Mouse (Mus musculus) liver, adult 2 months (tissue): ENCODE measurements around the gene Cdr1. TPM values are rescaled to one million over a fixed set of nuclear protein-coding genes. Genes with fewer than 3 reads are reported as not detected.
A peak's percentile ranks its signal among the peaks of the same experiment; 100 is the strongest.

ENCODE experiments used
- DNase-seq: peaks from one replicate; pipeline ENCODE4 v3.0.0-alpha.2; 2011; ENCODE audit warnings: low read depth, low spot score; ENCODE audit errors: extremely low read depth
- H3K27ac ChIP-seq: fragments of 200-500 bp; replicated peaks from 2 replicates; pipeline ENCODE4 v1.5.1; 2012; ENCODE audit warnings: low read depth, mild to moderate bottlenecking, control low read depth, inconsistent platforms, low read length; ENCODE audit not compliant: insufficient read depth
- H3K27me3 ChIP-seq: fragments of 200-500 bp; 2 replicates; pipeline ENCODE4 v1.6.1; 2012; ENCODE audit warnings: mild to moderate bottlenecking, moderate library complexity, low read length, inconsistent platforms; ENCODE audit not compliant: control insufficient read depth, insufficient read depth
- H3K36me3 ChIP-seq: fragments of 200-500 bp; 2 replicates; pipeline ENCODE4 v1.6.1; 2012; ENCODE audit warnings: low read length, inconsistent platforms; ENCODE audit not compliant: control insufficient read depth, insufficient read depth
- H3K4me1 ChIP-seq: fragments of 200-500 bp; 2 replicates; pipeline ENCODE4 v1.6.1; 2011; ENCODE audit warnings: low read length; ENCODE audit not compliant: control insufficient read depth, insufficient read depth
- H3K4me3 ChIP-seq: fragments of 200-500 bp; 2 replicates; pipeline ENCODE4 v1.5.1; 2011; ENCODE audit warnings: low read depth, mild to moderate bottlenecking, control low read depth, low read length, moderate library complexity; ENCODE audit not compliant: insufficient read depth
- H3K79me2 ChIP-seq: fragments of 200-500 bp; 2 replicates; pipeline ENCODE4 v1.6.1; 2012; ENCODE audit warnings: inconsistent platforms, mild to moderate bottlenecking, low read length, moderate library complexity; ENCODE audit not compliant: control insufficient read depth, insufficient read depth
- H3K9ac ChIP-seq: fragments of 200-500 bp; 2 replicates; pipeline ENCODE4 v1.6.1; 2012; ENCODE audit warnings: low read depth, mild to moderate bottlenecking, control low read depth, inconsistent platforms, low read length
- CTCF ChIP-seq: fragments of 200-500 bp; IDR thresholded peaks from 2 replicates; pipeline ENCODE4 v1.5.1; 2011; ENCODE audit warnings: low read depth, low read length, control low read depth
- POLR2A ChIP-seq: fragments of 200-500 bp; IDR thresholded peaks from 2 replicates; pipeline ENCODE4 v1.6.1; 2011; ENCODE audit warnings: low read length, control low read depth; ENCODE audit not compliant: insufficient read depth; ENCODE audit errors: extremely low read depth
- WGBS: fragments of 180-500 bp; shearing (Covaris S2); methylation state at CpG from one replicate; pipeline ENCODE4 v1.1.7; 2018; 5-methylcytosine and 5-hydroxymethylcytosine counted together
- polyA plus RNA-seq: library from polyadenylated mRNA; depleted of rRNA; stranded (reverse); fragments of >200 nt; gene quantifications from 2 replicates; pipeline ENCODE4 v1.2.3, GENCODE M21; 2012; rRNA removed
- total RNA-seq: library from RNA; depleted of rRNA; stranded (reverse); fragments of >200 nt; gene quantifications from 2 replicates; pipeline ENCODE4 v1.2.3, GENCODE M21; 2014; rRNA removed

Cdr1 gene
- total RNA-seq (not detected in 2 replicates), polyA plus RNA-seq (not detected in 2 replicates)

- Histone ChIP-seq H3K79me2 (no peaks in the 10 kb centered on the region), H3K4me3 (no peak within 1 kb of the TSS), H3K36me3 (no peaks in the 10 kb centered on the region), H3K27ac (no peak within 1 kb of the TSS), H3K9ac (no peak within 1 kb of the TSS), H3K4me1 (no peaks in the 10 kb centered on the region), H3K27me3 (no peaks in the 10 kb centered on the region)
- WGBS: 94% methylated on average over 6 of the region's 6 CpGs
- no peak for DNase-seq
- TF ChIP-seq CTCF (no peak), POLR2A (no peak)
Measured at GRCm38 (mm10) chrX:61185458-61185857, at the start of gene Cdr1. Cdr1 (minus strand) TSS chrX:61185558.

GRCm38 (mm10) chrX:61185869-61186268 is 511 bp upstream of the Cdr1 start:
- Histone ChIP-seq H3K36me3 (no peaks in the 10 kb centered on the region), H3K9ac (no peak overlapping the region), H3K27ac (no peak overlapping the region), H3K4me3 (no peak overlapping the region), H3K79me2 (no peaks in the 10 kb centered on the region), H3K4me1 (no peaks in the 10 kb centered on the region), H3K27me3 (no peaks in the 10 kb centered on the region)
- no peak for TF ChIP-seq POLR2A
- no peak for DNase-seq
- WGBS: 91% methylated on average over 6 of the region's 6 CpGs

GRCm38 (mm10) chrX:61166519-61166918 is 18.8 kb downstream of the Cdr1 start:
- TF ChIP-seq CTCF (no peak), POLR2A (no peak)
- Histone ChIP-seq H3K9ac (no peak overlapping the region), H3K4me1 (no peaks in the 10 kb centered on the region), H3K4me3 (no peak overlapping the region), H3K79me2 (no peaks in the 10 kb centered on the region), H3K36me3 (no peaks in the 10 kb centered on the region), H3K27me3 (no peaks in the 10 kb centered on the region), H3K27ac (no peak overlapping the region)
- DNase-seq: peak; percentile 8
- 43% methylated on average over 2 of the region's 2 CpGs for WGBS

GRCm38 (mm10) chrX:61161249-61161648 is 24.1 kb downstream of the Cdr1 start:
- no peak for TF ChIP-seq POLR2A
- TF ChIP-seq CTCF: no peak
- no peaks in the 10 kb centered on the region for H3K79me2 ChIP-seq
- no peaks in the 10 kb centered on the region for H3K4me1 ChIP-seq
- H3K27ac ChIP-seq: no peak overlapping the region
- WGBS: 42% methylated on average over 2 of the region's 2 CpGs
- H3K9ac ChIP-seq: no peak overlapping the region
- no peaks in the 10 kb centered on the region for H3K27me3 ChIP-seq
- peak; percentile 4 for DNase-seq
- no peaks in the 10 kb centered on the region for H3K36me3 ChIP-seq
- H3K4me3 ChIP-seq: no peak overlapping the region

- Histone ChIP-seq H3K27ac (no peak overlapping the region), H3K4me1 (no peaks in the 10 kb centered on the region), H3K27me3 (no peaks in the 10 kb centered on the region), H3K9ac (no peak overlapping the region), H3K4me3 (no peak overlapping the region), H3K36me3 (no peaks in the 10 kb centered on the region), H3K79me2 (no peaks in the 10 kb centered on the region)
- TF ChIP-seq POLR2A (no peak), CTCF (no peak)
- 84% methylated on average over 1 of the region's 1 CpGs for WGBS
- DNase-seq: no peak
Measured at GRCm38 (mm10) chrX:61154657-61155256, 30.6 kb downstream of the Cdr1 start.

- H3K9ac ChIP-seq: no peak overlapping the region
- no peak for DNase-seq
- H3K36me3 ChIP-seq: no peaks in the 10 kb centered on the region
- H3K27me3 ChIP-seq: no peaks in the 10 kb centered on the region
- 76% methylated on average over 3 of the region's 3 CpGs for WGBS
- H3K4me3 ChIP-seq: no peak overlapping the region
- no peaks in the 10 kb centered on the region for H3K79me2 ChIP-seq
- H3K27ac ChIP-seq: no peak overlapping the region
- no peaks in the 10 kb centered on the region for H3K4me1 ChIP-seq
- TF ChIP-seq POLR2A (no peak), CTCF (no peak)
Measured at GRCm38 (mm10) chrX:61154246-61154645, 31.1 kb downstream of the Cdr1 start.
